Mouse (Mus musculus): ENCODE results near the gene Shisal2a. TPM values are rescaled to one million over a fixed set of nuclear protein-coding genes. Genes with fewer than 3 reads are reported as not detected.
"Not testable (repeated sequence)": the region's sequence is repeated elsewhere in the genome, so short reads cannot be mapped to it uniquely, and the experiment has no call there.

The Shisal2a gene
- total RNA-seq, 2 experiments from 2014 or later: not detected

- DNase-seq (ENCODE audit: extremely low spot score in 1 of 2, low spot score in 2 of 2): no peak
- intact Hi-C loops (cut with DNase I): no loop called here
- TF ChIP-seq CTCF (IDR thresholded peaks at IDR 0.05): no peak
- no peak overlapping the region for H3K4me3 ChIP-seq
- H3K27ac ChIP-seq: no peak overlapping the region
Measured at GRCm38 (mm10) chr4:108370409-108370808, 12.7 kb downstream of the Shisal2a start.

- H3K4me3 ChIP-seq: no peak overlapping the region
- intact Hi-C loops (cut with DNase I): loop anchor here (5.0 kb wide), 1 partner anchor 78 kb away; no protein-coding TSS in a partner anchor
- H3K27ac ChIP-seq: no peak overlapping the region
- DNase-seq (ENCODE audit: extremely low spot score in 1 of 2, low spot score in 2 of 2): no peak
- TF ChIP-seq CTCF (IDR thresholded peaks at IDR 0.05): no peak
Measured at GRCm38 (mm10) chr4:108369254-108369653, 13.9 kb downstream of the Shisal2a start.

- intact Hi-C loops (cut with DNase I): no loop called here
- Histone ChIP-seq H3K27ac (no peak overlapping the region), H3K4me3 (no peak overlapping the region)
- no peak for TF ChIP-seq CTCF (IDR thresholded peaks at IDR 0.05)
- no peak for DNase-seq (ENCODE audit: extremely low spot score in 1 of 2, low spot score in 2 of 2)
Measured at GRCm38 (mm10) chr4:108364111-108364476, 19.1 kb downstream of the Shisal2a start.

GRCm38 (mm10) chr4:108363355-108364110, 19.6 kb downstream of the Shisal2a start:
- intact Hi-C loops (cut with DNase I): no loop called here
- no peak overlapping the region for H3K4me3 ChIP-seq
- no peak overlapping the region for H3K27ac ChIP-seq
- no peak for TF ChIP-seq CTCF (IDR thresholded peaks at IDR 0.05)
- DNase-seq (ENCODE audit: extremely low spot score in 1 of 2, low spot score in 2 of 2): no peak

GRCm38 (mm10) chr4:108362321-108363261, 20.6 kb downstream of the Shisal2a start:
- no peak overlapping the region for H3K27ac ChIP-seq
- no peak for TF ChIP-seq CTCF (IDR thresholded peaks at IDR 0.05)
- H3K4me3 ChIP-seq: no peak overlapping the region
- DNase-seq (ENCODE audit: extremely low spot score in 1 of 2, low spot score in 2 of 2): no peak
- intact Hi-C loops (cut with DNase I): no loop called here

GRCm38 (mm10) chr4:108360136-108361055, 22.8 kb downstream of the Shisal2a start:
- DNase-seq (ENCODE audit: extremely low spot score in 1 of 2, low spot score in 2 of 2): peak; percentile 29 to 49
- no peak overlapping the region for H3K27ac ChIP-seq

GRCm38 (mm10) chr4:108358498-108358897, 24.7 kb downstream of the Shisal2a start:
- no peak for TF ChIP-seq CTCF (IDR thresholded peaks at IDR 0.05)
- no peak overlapping the region for H3K4me3 ChIP-seq
- no peak overlapping the region for H3K27ac ChIP-seq
- no peak for DNase-seq (ENCODE audit: extremely low spot score in 1 of 2, low spot score in 2 of 2)
- intact Hi-C loops (cut with DNase I): no loop called here

More at GRCm38 (mm10) chr4:108360136-108361055, 22.8 kb downstream of the Shisal2a start:
- peak overlapping the region; percentile 27 for H3K4me3 ChIP-seq
- intact Hi-C loops (cut with DNase I): no loop called here
- TF ChIP-seq CTCF (IDR thresholded peaks at IDR 0.05): no peak

GRCm38 (mm10) chr4:108357458-108357857, 25.7 kb downstream of the Shisal2a start:
- Histone ChIP-seq H3K4me3 (no peak overlapping the region), H3K27ac (no peak overlapping the region)
- intact Hi-C loops (cut with DNase I): no loop called here
- TF ChIP-seq CTCF (IDR thresholded peaks at IDR 0.05): no peak
- DNase-seq (ENCODE audit: extremely low spot score in 1 of 2, low spot score in 2 of 2): no peak

GRCm38 (mm10) chr4:108353591-108353990, 29.6 kb downstream of the Shisal2a start:
- H3K4me3 ChIP-seq; intact Hi-C loops (cut with DNase I); H3K27ac ChIP-seq; DNase-seq (ENCODE audit: extremely low spot score in 1 of 2, low spot score in 2 of 2): not testable (repeated sequence)

GRCm38 (mm10) chr4:108350819-108351218, 32.3 kb downstream of the Shisal2a start:
- TF ChIP-seq CTCF (IDR thresholded peaks at IDR 0.05): no peak
- intact Hi-C loops (cut with DNase I): no loop called here
- no peak overlapping the region for H3K27ac ChIP-seq
- DNase-seq (ENCODE audit: extremely low spot score in 1 of 2, low spot score in 2 of 2): no peak
- H3K4me3 ChIP-seq: no peak overlapping the region

- no peak overlapping the region for H3K27ac ChIP-seq
- no peak overlapping the region for H3K4me3 ChIP-seq
- intact Hi-C loops (cut with DNase I): no loop called here
- DNase-seq (ENCODE audit: extremely low spot score in 1 of 2, low spot score in 2 of 2): no peak
- TF ChIP-seq CTCF (IDR thresholded peaks at IDR 0.05): no peak
Measured at GRCm38 (mm10) chr4:108349836-108350547, 33.2 kb downstream of the Shisal2a start.

All from left cerebral cortex, adult 2 months (tissue).